Comparison of ENCODE assay signal across 10 mouse cellular contexts in the genomic region with DNA sequence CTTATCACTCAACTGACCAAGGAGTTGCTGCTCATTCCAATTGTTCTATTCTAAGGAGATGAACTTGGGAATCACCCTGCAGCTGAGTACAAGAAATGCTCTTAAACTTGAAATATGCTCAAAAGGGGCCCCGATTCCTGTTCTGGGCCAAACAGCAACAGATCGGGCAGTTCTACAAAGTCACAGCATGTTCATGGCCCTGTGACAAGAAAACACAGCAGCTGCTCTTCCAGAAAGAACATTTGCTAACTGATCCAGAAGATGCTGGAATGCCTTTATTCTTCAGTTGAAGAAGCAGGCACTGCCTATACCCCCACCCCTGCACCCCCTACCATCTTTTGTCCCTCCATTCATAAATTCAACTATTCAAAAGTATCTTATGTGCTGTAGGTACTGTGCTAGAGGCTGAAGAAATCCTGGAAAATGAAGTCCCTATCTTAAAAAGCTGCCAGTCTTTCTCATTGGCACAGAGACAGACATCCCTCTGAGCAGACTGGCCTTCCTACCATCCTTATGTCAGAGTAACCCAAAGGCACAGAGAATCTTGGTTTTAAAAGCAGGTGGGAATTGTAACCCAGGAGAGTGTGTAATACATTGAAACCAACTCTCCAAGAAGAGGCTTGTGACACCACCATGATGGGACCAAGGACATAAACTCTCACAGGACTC. TPM values are rescaled to one million over a fixed set of nuclear protein-coding genes. Genes with fewer than 3 reads are reported as not detected.
DNase-seq lines count a peak whose midpoint lies in the region; ATAC-seq and TF ChIP-seq lines count a peak whose summit lies in the region.
"Had no signal": no experiment of that assay in that cellular context is flagged by ENCODE, and none has a peak within 500 bp of the region (broad histone marks: within the 10 kb centered on the region; RNA-seq: fewer than 3 reads in every experiment).

No protein-coding gene starts in this region.

- no peaks in the 10 kb centered on the region for H3K27me3 ChIP-seq in heart, adult 2 months (ENCODE audit: control insufficient read depth, insufficient read depth, low read length)
- no peaks in the 10 kb centered on the region for H3K27me3 ChIP-seq in heart, embryonic 12.5 days (replicated peaks)
- H3K27me3 ChIP-seq in kidney, postnatal 0 days (ENCODE audit: insufficient read depth, low read length) = no peaks in the 10 kb centered on the region
- H3K27me3 ChIP-seq in stomach, postnatal 0 days (ENCODE audit: control insufficient read depth, insufficient read depth, low read length) = no peaks in the 10 kb centered on the region

- WGBS in heart, adult 2 months = 49% methylated on average over 2 of the region's 2 CpGs
- WGBS in heart, embryonic 12.5 days = 52% methylated on average over 2 of the region's 2 CpGs
- WGBS in kidney, postnatal 0 days = 44% methylated on average over 2 of the region's 2 CpGs
- 55% methylated on average over 2 of the region's 2 CpGs for WGBS in stomach, postnatal 0 days

- H3K4me2 ChIP-seq in heart, embryonic 12.5 days = no peak overlapping the region
- no peak overlapping the region for H3K4me2 ChIP-seq in kidney, postnatal 0 days (ENCODE audit: low read length)
- no peak overlapping the region for H3K4me2 ChIP-seq in stomach, postnatal 0 days (replicated peaks; ENCODE audit: low read depth)

- H3K4me1 ChIP-seq in heart, adult 2 months (ENCODE audit: control insufficient read depth, insufficient read depth, low read length) = peaks cover 2% of the 10 kb centered on the region; the same call in 1 of the 2 replicates
- H3K4me1 ChIP-seq in heart, embryonic 12.5 days (replicated peaks) = peaks cover 46% of the 10 kb centered on the region
- H3K4me1 ChIP-seq in kidney, postnatal 0 days (replicated peaks; ENCODE audit: insufficient read depth, low read length) = peaks cover 12% of the 10 kb centered on the region
- H3K4me1 ChIP-seq in stomach, postnatal 0 days (replicated peaks; ENCODE audit: control insufficient read depth, insufficient read depth) = no peaks in the 10 kb centered on the region

- TF ChIP-seq CTCF in heart, adult 2 months (IDR thresholded peaks at IDR 0.05) = no peak
- TF ChIP-seq CTCF in kidney, postnatal 0 days (IDR thresholded peaks at IDR 0.05; ENCODE audit: low read depth) = no peak
- TF ChIP-seq CTCF in stomach, postnatal 0 days (IDR thresholded peaks at IDR 0.05; ENCODE audit: low read depth) = no peak

- DNase-seq in heart, adult 2 months = peak; percentile 31 to 33
- DNase-seq in right cerebral cortex, postnatal 10 days (ENCODE audit: low spot score in 2 of 2) = peak; percentile 34 to 39
- DNase-seq in right cerebral cortex, postnatal 36 days (ENCODE audit: low spot score in 2 of 2) = no peak
- DNase-seq in kidney, postnatal 0 days (ENCODE audit: low spot score) = peak; percentile 76
- DNase-seq in stomach, postnatal 0 days (ENCODE audit: low spot score) = no peak
- DNase-seq in natural killer cell, adult 2 months (ENCODE audit: low spot score in 2 of 2) = no peak
- DNase-seq in right cerebral cortex, postnatal 14 days = no peak
- DNase-seq: thymus, adult 2 months had no signal

- H3K9me3 ChIP-seq in heart, embryonic 12.5 days (replicated peaks) = no peaks in the 10 kb centered on the region
- H3K9me3 ChIP-seq in kidney, postnatal 0 days (replicated peaks; ENCODE audit: low read length) = no peaks in the 10 kb centered on the region
- no peaks in the 10 kb centered on the region for H3K9me3 ChIP-seq in stomach, postnatal 0 days (ENCODE audit: control insufficient read depth, low read length)

- intact Hi-C loops in heart, adult 2 months (cut with DNase I) = no loop called here

- no peak for TF ChIP-seq POLR2A in heart, adult 2 months (IDR thresholded peaks at IDR 0.05; ENCODE audit: insufficient read depth, low read depth, low read length)

- peaks cover 4% of the 10 kb centered on the region for H3K36me3 ChIP-seq in heart, adult 2 months (ENCODE audit: control insufficient read depth, insufficient read depth, low read length)
- peaks cover 9% of the 10 kb centered on the region for H3K36me3 ChIP-seq in heart, embryonic 12.5 days
- peaks cover 21% of the 10 kb centered on the region; the same call in 1 of the 2 replicates for H3K36me3 ChIP-seq in kidney, postnatal 0 days (ENCODE audit: insufficient read depth, low read length)
- no peaks in the 10 kb centered on the region for H3K36me3 ChIP-seq in stomach, postnatal 0 days (ENCODE audit: control insufficient read depth, insufficient read depth, low read length)

- no peak overlapping the region for H3K27ac ChIP-seq in heart, adult 2 months
- H3K27ac ChIP-seq in heart, embryonic 12.5 days (ENCODE audit: poor library complexity, severe bottlenecking) = no peak overlapping the region
- peak overlapping the region; percentile 47; the same call in 1 of the 2 replicates for H3K27ac ChIP-seq in kidney, postnatal 0 days
- H3K27ac ChIP-seq in stomach, postnatal 0 days (replicated peaks) = no peak overlapping the region; the same call in 1 of the 2 replicates
- H3K27ac ChIP-seq: macrophage had no signal

- peaks cover 2% of the 10 kb centered on the region; the same call in 1 of the 2 replicates for H3K79me2 ChIP-seq in heart, adult 2 months (replicated peaks; ENCODE audit: control insufficient read depth, insufficient read depth, low read length)

- ATAC-seq in heart, embryonic 12.5 days (ENCODE audit: insufficient number of reproducible peaks, low FRiP score) = no peak
- ATAC-seq in kidney, postnatal 0 days (replicated peaks; ENCODE audit: low FRiP score, low read depth) = no peak
- ATAC-seq in stomach, postnatal 0 days (ENCODE audit: low FRiP score, low TSS enrichment) = no peak

- H3K4me3 ChIP-seq in heart, adult 2 months = no peak overlapping the region
- no peak overlapping the region for H3K4me3 ChIP-seq in heart, embryonic 12.5 days
- H3K4me3 ChIP-seq in kidney, postnatal 0 days (replicated peaks; ENCODE audit: low read depth, low read length) = no peak overlapping the region
- no peak overlapping the region for H3K4me3 ChIP-seq in stomach, postnatal 0 days (ENCODE audit: low read depth, low read length)

- TF ChIP-seq EP300 in heart, adult 2 months (IDR thresholded peaks at IDR 0.05; ENCODE audit: insufficient read depth, low read depth, low read length) = no peak
- no peak for TF ChIP-seq EP300 in stomach, postnatal 0 days (optimal IDR thresholded peaks at IDR 0.05)

- H3K9ac ChIP-seq in heart, adult 2 months (ENCODE audit: low read depth, low read length) = no peak overlapping the region
- no peak overlapping the region for H3K9ac ChIP-seq in heart, embryonic 12.5 days
- no peak overlapping the region for H3K9ac ChIP-seq in kidney, postnatal 0 days (ENCODE audit: low read depth, low read length)
- no peak overlapping the region for H3K9ac ChIP-seq in stomach, postnatal 0 days (ENCODE audit: low read length)

RNA-seq across cellular contexts. Expression of gene A730049H05Rik, which starts 3.4 kb away (rescaled TPM):
- total RNA-seq in heart, adult 2 months (2021) = under 1 TPM in 1 of 2 experiments, not detected in 1; 0.30 TPM
- polyA plus RNA-seq in heart, adult 2 months (2012; rRNA removed) = 0.06 TPM in 1 of 2 replicates, not detected in the other
- polyA plus RNA-seq in heart, embryonic 12.5 days (2016; fragmentation: Nextera tagmentation; extraction: Ambion mirVana) = 4.8 and 5.0 TPM in 2 replicates
- 7.0 and 7.1 TPM in 2 replicates for polyA plus RNA-seq in kidney, postnatal 0 days (2015; fragmentation: Nextera tagmentation; extraction: Ambion mirVana)
- polyA plus RNA-seq in stomach, postnatal 0 days (2015; fragmentation: Nextera tagmentation; extraction: Ambion mirVana) = 0.50 and 0.70 TPM in 2 replicates
- polyA plus RNA-seq: macrophage had no signal

RNA-seq across cellular contexts. Expression of gene Gm15737, which starts 56.3 kb away (rescaled TPM):
- total RNA-seq in heart, adult 2 months (2021) = under 1 TPM; 0.36 to 0.52 TPM
- 0.12 and 0.56 TPM in 2 replicates for polyA plus RNA-seq in heart, adult 2 months (2012; rRNA removed)
- 0.10 and 0.13 TPM in 2 replicates for polyA plus RNA-seq in heart, embryonic 12.5 days (2016; fragmentation: Nextera tagmentation; extraction: Ambion mirVana)
- polyA plus RNA-seq in kidney, postnatal 0 days (2015; fragmentation: Nextera tagmentation; extraction: Ambion mirVana) = 0.03 TPM in 1 of 2 replicates, not detected in the other
- polyA plus RNA-seq in stomach, postnatal 0 days (2015; fragmentation: Nextera tagmentation; extraction: Ambion mirVana) = 0.02 TPM in 2 replicates
- polyA plus RNA-seq: macrophage; thymus, adult 2 months had no signal

Comparison
In these comparisons a context has a peak if more than half of its experiments do, and no peak if none do; other contexts are left out.
1. DNase-seq: peak in heart, adult 2 months (2 of 2), right cerebral cortex, postnatal 10 days (2 of 2) and kidney, postnatal 0 days (single experiment); none in right cerebral cortex, postnatal 36 days (0 of 2), stomach, postnatal 0 days (single experiment), natural killer cell, adult 2 months (0 of 2) and right cerebral cortex, postnatal 14 days (single experiment).